Mouse (Mus musculus): ENCODE data around the gene Bmyc. TPM values are rescaled to one million over a fixed set of nuclear protein-coding genes. Genes with fewer than 3 reads are reported as not detected.

Bmyc gene
- polyA plus RNA-seq (2012; rRNA removed): 14.0 and 14.2 TPM in 2 replicates

DNA sequence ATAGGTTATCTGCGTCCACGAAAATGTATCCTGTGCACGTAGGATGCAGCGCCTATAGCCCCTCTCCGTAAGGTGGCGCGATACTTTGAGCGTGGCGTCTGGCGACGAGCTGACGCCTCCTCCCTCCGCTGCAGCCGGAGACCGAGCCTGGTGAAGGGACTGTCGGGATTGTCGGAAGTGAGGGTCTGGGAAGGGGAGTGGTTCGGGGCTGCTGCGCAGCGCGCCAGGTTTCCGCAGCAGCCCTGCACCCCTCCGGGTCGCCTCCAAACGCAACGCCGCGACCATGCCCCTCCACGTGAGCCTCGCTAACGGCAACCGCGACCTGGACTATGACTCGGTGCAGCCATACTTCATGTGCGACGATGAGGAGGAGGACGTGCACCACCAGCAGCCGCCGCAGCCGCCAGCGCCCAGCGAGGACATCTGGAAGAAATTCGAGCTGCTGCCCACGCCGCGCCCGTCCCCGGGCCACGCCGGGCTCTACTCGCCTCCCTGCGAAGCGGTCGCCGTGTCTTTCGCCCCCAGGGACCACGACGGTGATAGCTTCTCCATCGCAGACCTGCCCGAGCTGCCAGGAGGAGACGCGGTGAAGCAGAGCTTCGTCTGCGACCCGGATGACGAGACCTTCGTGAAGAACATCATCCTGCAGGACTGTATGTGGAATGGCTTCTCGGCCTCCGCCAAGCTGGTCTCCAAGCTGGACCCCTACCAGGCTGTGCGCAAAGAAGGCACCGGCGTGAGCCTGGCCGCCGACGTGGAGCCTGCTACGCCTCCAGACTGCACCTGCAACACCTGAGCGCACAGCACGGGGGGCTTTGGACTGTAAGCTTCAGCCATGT lies at the start of gene Bmyc:
Gene Bmyc (plus strand): TSS at position 97 of the 839 bp plus-strand sequence.
- DNase-seq: peak; percentile 73
- WGBS: under 1% methylated on average over 78 of the region's 78 CpGs
- TF ChIP-seq POLR2A (IDR thresholded peaks at IDR 0.05; ENCODE audit: low read depth, low read length) (no peak), CTCF (conservative IDR thresholded peaks at IDR 0.05; ENCODE audit: insufficient read depth, insufficient read length, low read depth, low read length) (peak; percentile 65)
- Histone ChIP-seq H3K27me3 (replicated peaks; ENCODE audit: control insufficient read depth, insufficient read depth, low read length) (no peaks in the 10 kb centered on the region), H3K27ac (ENCODE audit: insufficient read depth, low read depth, low read length) (no peak within 1 kb of the TSS), H3K36me3 (ENCODE audit: control insufficient read depth, insufficient read depth, low read length) (no peaks in the 10 kb centered on the region), H3K4me3 (ENCODE audit: insufficient read depth, low read depth, low read length) (peak within 1 kb of the TSS; percentile 81), H3K4me1 (ENCODE audit: control insufficient read depth, insufficient read depth, low read length) (no peaks in the 10 kb centered on the region)

DNA sequence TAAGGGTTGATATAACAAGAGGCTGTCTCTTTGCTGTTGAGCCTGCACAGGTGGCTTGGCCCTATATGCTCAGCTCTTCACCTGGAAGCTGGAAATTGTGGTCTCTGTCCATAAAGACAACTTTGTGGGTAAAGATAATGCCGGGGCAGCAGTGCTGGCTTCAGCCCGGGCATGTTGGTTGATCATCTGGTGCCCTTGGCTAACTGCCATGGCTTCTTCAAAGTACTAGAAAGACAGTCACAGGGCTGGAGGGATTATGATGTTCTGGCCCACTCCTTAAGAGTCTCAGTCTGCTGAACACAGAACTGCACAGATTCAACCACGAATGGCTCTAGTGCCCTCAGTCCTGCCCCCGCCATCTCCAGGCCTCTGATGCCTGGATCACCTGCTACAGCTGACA lies 49.3 kb upstream of the Bmyc start:
- no peak overlapping the region for H3K27ac ChIP-seq (ENCODE audit: insufficient read depth, low read depth, low read length)
- WGBS: 57% methylated on average over 4 of the region's 4 CpGs

GRCm38 (mm10) chr2:25657652-25658051 lies 48.9 kb upstream of the Bmyc start, which contains the start of gene Lcn5:
TSS of gene Lcn5 (plus strand) at chr2:25657952.
- TF ChIP-seq CTCF (conservative IDR thresholded peaks at IDR 0.05; ENCODE audit: insufficient read depth, insufficient read length, low read depth, low read length): no peak
- no peak for TF ChIP-seq POLR2A (IDR thresholded peaks at IDR 0.05; ENCODE audit: low read depth, low read length)
- no peak for DNase-seq
- Histone ChIP-seq H3K27me3 (replicated peaks; ENCODE audit: control insufficient read depth, insufficient read depth, low read length) (no peaks in the 10 kb centered on the region), H3K4me3 (ENCODE audit: insufficient read depth, low read depth, low read length) (no peak within 1 kb of the TSS), H3K27ac (ENCODE audit: insufficient read depth, low read depth, low read length) (no peak within 1 kb of the TSS), H3K36me3 (ENCODE audit: control insufficient read depth, insufficient read depth, low read length) (no peaks in the 10 kb centered on the region), H3K4me1 (ENCODE audit: control insufficient read depth, insufficient read depth, low read length) (no peaks in the 10 kb centered on the region)

More for the DNA sequence above, 49.3 kb upstream of the Bmyc start:
- Histone ChIP-seq H3K36me3 (ENCODE audit: control insufficient read depth, insufficient read depth, low read length) (no peaks in the 10 kb centered on the region), H3K4me3 (ENCODE audit: insufficient read depth, low read depth, low read length) (no peak overlapping the region), H3K27me3 (replicated peaks; ENCODE audit: control insufficient read depth, insufficient read depth, low read length) (no peaks in the 10 kb centered on the region), H3K4me1 (ENCODE audit: control insufficient read depth, insufficient read depth, low read length) (no peaks in the 10 kb centered on the region)
- TF ChIP-seq CTCF (conservative IDR thresholded peaks at IDR 0.05; ENCODE audit: insufficient read depth, insufficient read length, low read depth, low read length) (no peak), POLR2A (IDR thresholded peaks at IDR 0.05; ENCODE audit: low read depth, low read length) (no peak)
- peak; percentile 21 for DNase-seq

DNA sequence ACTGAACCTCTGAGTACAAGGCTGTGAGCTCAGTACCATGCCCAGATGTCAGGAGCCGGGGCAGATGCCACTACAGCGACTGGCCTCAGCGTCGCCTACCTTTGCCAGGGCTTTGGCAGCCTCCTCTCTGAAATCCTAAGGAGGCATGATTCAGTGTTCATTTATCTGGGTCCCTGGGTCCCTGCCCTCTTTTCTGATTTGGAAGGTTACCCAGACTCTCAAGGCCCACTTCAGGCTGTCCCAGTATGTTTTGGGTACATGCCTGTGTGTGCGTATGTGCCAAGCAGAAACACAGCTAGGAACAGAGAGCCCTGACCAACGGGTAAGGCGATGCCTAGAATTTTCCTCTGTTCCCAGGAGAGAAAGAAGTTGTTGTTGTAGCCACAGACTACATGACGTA lies 46.3 kb upstream of the Bmyc start:
- H3K4me1 ChIP-seq (ENCODE audit: control insufficient read depth, insufficient read depth, low read length): no peaks in the 10 kb centered on the region
- H3K27ac ChIP-seq (ENCODE audit: insufficient read depth, low read depth, low read length): no peak overlapping the region
- TF ChIP-seq CTCF (conservative IDR thresholded peaks at IDR 0.05; ENCODE audit: insufficient read depth, insufficient read length, low read depth, low read length) (no peak), POLR2A (IDR thresholded peaks at IDR 0.05; ENCODE audit: low read depth, low read length) (no peak)
- H3K27me3 ChIP-seq (replicated peaks; ENCODE audit: control insufficient read depth, insufficient read depth, low read length): no peaks in the 10 kb centered on the region
- no peak for DNase-seq
- H3K36me3 ChIP-seq (ENCODE audit: control insufficient read depth, insufficient read depth, low read length): no peaks in the 10 kb centered on the region
- WGBS: 81% methylated on average over 8 of the region's 8 CpGs
- no peak overlapping the region for H3K4me3 ChIP-seq (ENCODE audit: insufficient read depth, low read depth, low read length)

DNA sequence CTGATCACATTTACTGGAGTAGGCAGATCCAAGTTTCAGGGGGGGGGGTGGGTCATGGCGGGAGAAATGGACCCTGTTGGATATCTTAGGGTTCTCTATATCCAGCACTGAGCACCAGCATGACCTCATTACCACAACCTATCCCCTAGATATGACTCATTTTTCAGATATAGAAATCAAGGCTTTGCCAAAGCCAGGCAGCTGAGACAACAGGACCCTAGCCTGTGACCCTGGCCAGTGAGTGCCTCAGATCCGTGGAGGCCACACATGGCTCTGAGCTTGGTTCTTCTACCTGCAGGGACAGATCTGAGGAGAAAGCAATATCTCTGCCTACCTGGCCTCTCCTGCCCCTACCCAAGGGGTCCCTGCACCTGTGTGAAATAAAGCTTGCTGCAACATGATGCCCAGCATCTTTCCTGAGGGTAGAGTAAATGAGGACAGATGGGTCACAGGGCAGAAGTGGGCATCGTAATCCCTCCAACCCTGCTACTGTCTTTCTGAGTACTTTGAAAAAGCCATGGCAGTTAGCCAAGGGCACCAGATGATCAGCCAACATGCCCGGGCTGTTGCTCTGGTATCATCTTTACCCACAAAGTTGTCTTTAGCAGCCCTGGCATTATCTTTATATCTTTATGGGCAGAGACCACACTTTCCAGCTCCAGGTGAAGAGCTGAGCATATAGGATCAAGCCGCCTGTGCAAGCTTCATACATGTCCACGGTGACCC lies 45.1 kb upstream of the Bmyc start:
- no peaks in the 10 kb centered on the region for H3K4me1 ChIP-seq (ENCODE audit: control insufficient read depth, insufficient read depth, low read length)
- H3K4me3 ChIP-seq (ENCODE audit: insufficient read depth, low read depth, low read length): no peak overlapping the region
- H3K27ac ChIP-seq (ENCODE audit: insufficient read depth, low read depth, low read length): no peak overlapping the region
- no peaks in the 10 kb centered on the region for H3K27me3 ChIP-seq (replicated peaks; ENCODE audit: control insufficient read depth, insufficient read depth, low read length)
- H3K36me3 ChIP-seq (ENCODE audit: control insufficient read depth, insufficient read depth, low read length): no peaks in the 10 kb centered on the region
- no peak for TF ChIP-seq POLR2A (IDR thresholded peaks at IDR 0.05; ENCODE audit: low read depth, low read length)
- TF ChIP-seq CTCF (conservative IDR thresholded peaks at IDR 0.05; ENCODE audit: insufficient read depth, insufficient read length, low read depth, low read length): no peak
- no peak for DNase-seq
- 78% methylated on average over 6 of the region's 6 CpGs for WGBS

DNA sequence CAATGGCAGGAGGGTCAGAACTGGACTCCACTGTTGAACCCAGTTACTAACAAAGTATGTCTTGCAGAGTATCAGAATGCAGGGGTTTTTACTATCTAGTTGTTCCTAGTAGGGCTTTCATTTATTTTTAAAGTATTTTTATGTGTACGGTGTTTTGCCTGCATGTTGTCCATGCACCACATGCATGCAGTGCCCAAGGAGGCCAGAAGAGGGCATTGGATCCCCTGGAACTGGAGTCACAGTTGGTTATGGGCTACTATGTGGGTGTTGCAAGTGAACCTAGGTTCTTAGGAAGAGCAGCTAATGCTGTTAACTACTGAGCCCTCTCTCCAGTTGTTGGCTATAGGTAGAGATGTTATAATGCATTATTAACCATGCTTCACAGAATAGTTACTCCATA lies 43.0 kb upstream of the Bmyc start:
- Histone ChIP-seq H3K27ac (ENCODE audit: insufficient read depth, low read depth, low read length) (no peak overlapping the region), H3K4me1 (ENCODE audit: control insufficient read depth, insufficient read depth, low read length) (no peaks in the 10 kb centered on the region), H3K4me3 (ENCODE audit: insufficient read depth, low read depth, low read length) (no peak overlapping the region), H3K36me3 (ENCODE audit: control insufficient read depth, insufficient read depth, low read length) (no peaks in the 10 kb centered on the region), H3K27me3 (replicated peaks; ENCODE audit: control insufficient read depth, insufficient read depth, low read length) (no peaks in the 10 kb centered on the region)
- WGBS: 36% methylated on average over 1 of the region's 1 CpGs
- TF ChIP-seq POLR2A (IDR thresholded peaks at IDR 0.05; ENCODE audit: low read depth, low read length): no peak
- TF ChIP-seq CTCF (conservative IDR thresholded peaks at IDR 0.05; ENCODE audit: insufficient read depth, insufficient read length, low read depth, low read length): peak; percentile 76
- peak; percentile 57 for DNase-seq

DNA sequence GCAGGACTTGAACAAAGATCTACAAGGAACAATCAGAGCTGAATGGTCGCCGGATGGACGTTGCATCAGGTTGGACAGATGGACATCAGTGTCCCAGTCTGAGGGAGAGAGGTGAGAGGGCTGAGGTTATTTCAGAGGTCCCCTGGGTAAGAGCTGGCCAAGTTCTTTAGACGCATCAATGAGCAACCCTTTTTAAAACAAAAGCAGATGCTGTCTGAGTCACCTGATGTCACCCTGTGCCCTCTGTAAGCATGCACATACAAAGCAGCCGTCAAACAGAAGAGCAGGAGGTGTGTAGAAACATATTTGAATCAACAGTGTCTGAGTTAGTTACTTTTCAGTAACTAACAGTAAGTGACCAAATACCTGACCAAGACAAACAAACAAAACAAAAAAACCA lies 42.4 kb upstream of the Bmyc start:
- no peak for TF ChIP-seq POLR2A (IDR thresholded peaks at IDR 0.05; ENCODE audit: low read depth, low read length)
- no peak for TF ChIP-seq CTCF (conservative IDR thresholded peaks at IDR 0.05; ENCODE audit: insufficient read depth, insufficient read length, low read depth, low read length)

More for the DNA sequence above, 42.4 kb upstream of the Bmyc start:
- Histone ChIP-seq H3K4me1 (ENCODE audit: control insufficient read depth, insufficient read depth, low read length) (no peaks in the 10 kb centered on the region), H3K4me3 (ENCODE audit: insufficient read depth, low read depth, low read length) (no peak overlapping the region), H3K36me3 (ENCODE audit: control insufficient read depth, insufficient read depth, low read length) (no peaks in the 10 kb centered on the region), H3K27me3 (replicated peaks; ENCODE audit: control insufficient read depth, insufficient read depth, low read length) (no peaks in the 10 kb centered on the region), H3K27ac (ENCODE audit: insufficient read depth, low read depth, low read length) (no peak overlapping the region)
- WGBS: 71% methylated on average over 5 of the region's 5 CpGs
- DNase-seq: no peak

Data from kidney, adult 2 months (tissue).